Mouse (Mus musculus) heart, embryonic 14.5 days (tissue): Measurements from ENCODE around the gene Vps53. TPM values are rescaled to one million over a fixed set of nuclear protein-coding genes. Genes with fewer than 3 reads are reported as not detected.

Experiments used
- ATAC-seq: fragments of 200-750 bp; cut with Nextera tagmentation; 2 replicates; pipeline ENCODE4 v1.8.0; 2017; ENCODE audit warnings: low read depth, moderate TSS enrichment; ENCODE audit not compliant: insufficient number of reproducible peaks, insufficient read depth, low FRiP score
- H3K27ac ChIP-seq, 2 experiments: fragments of 200-500 bp in 1 of 2; fragments of 300-500 bp in 1 of 2; sonication (generic) in 1 of 2; replicated peaks in 1 of 2; 2 replicates each; pipeline ENCODE4 v1.5.1; 2012 to 2014; ENCODE audit warnings: low read depth in 2 of 2, low read length in 2 of 2, control low read depth in 1 of 2, mild to moderate bottlenecking in 1 of 2, mixed read lengths in 1 of 2; ENCODE audit not compliant: control insufficient read depth in 1 of 2, insufficient read depth in 1 of 2
- H3K27me3 ChIP-seq: fragments of 300-500 bp; sonication (generic); 2 replicates; pipeline ENCODE4 v1.6.1; 2014; ENCODE audit warnings: mild to moderate bottlenecking, low read length, control low read depth; ENCODE audit not compliant: control insufficient read depth, insufficient read depth
- H3K36me3 ChIP-seq: fragments of 300-500 bp; sonication (generic); 2 replicates; pipeline ENCODE4 v1.6.1; 2014; ENCODE audit warnings: mild to moderate bottlenecking, control low read depth, low read length, mixed read lengths; ENCODE audit not compliant: control insufficient read depth, insufficient read depth
- H3K4me1 ChIP-seq, 2 experiments: fragments of 200-500 bp in 1 of 2; fragments of 300-500 bp in 1 of 2; sonication (generic) in 1 of 2; 2 replicates each; pipeline ENCODE4 v1.6.1; 2012 to 2014; ENCODE audit warnings: low read length in 2 of 2, control low read depth in 1 of 2, mixed read lengths in 1 of 2; ENCODE audit not compliant: control insufficient read depth in 2 of 2, insufficient read depth in 2 of 2
- H3K4me2 ChIP-seq: fragments of 300-500 bp; sonication (generic); 2 replicates; pipeline ENCODE4 v1.6.1; 2014; ENCODE audit warnings: mild to moderate bottlenecking, low read length
- H3K4me3 ChIP-seq, 2 experiments: fragments of 200-500 bp in 1 of 2; fragments of 300-500 bp in 1 of 2; sonication (generic) in 1 of 2; 2 replicates each; pipeline ENCODE4 v1.5.1; 2012 to 2014; ENCODE audit warnings: low read length in 2 of 2, mild to moderate bottlenecking in 2 of 2, control low read depth in 1 of 2, low read depth in 1 of 2, moderate library complexity in 1 of 2; ENCODE audit not compliant: control insufficient read depth in 1 of 2, insufficient read depth in 1 of 2
- H3K9ac ChIP-seq: fragments of 300-500 bp; sonication (generic); 2 replicates; pipeline ENCODE4 v1.6.1; 2014; ENCODE audit warnings: mild to moderate bottlenecking, low read length
- H3K9me3 ChIP-seq: fragments of 300-500 bp; sonication (generic); 2 replicates; pipeline ENCODE4 v1.6.1; 2016; ENCODE audit warnings: low read length, control low read depth; ENCODE audit not compliant: control insufficient read depth
- WGBS: fragments of 180-500 bp; shearing (Covaris S2); extraction: QIAGEN DNeasy Blood & Tissue Kit; methylation state at CpG from one replicate; pipeline ENCODE4 v1.1.7; 2014; 5-methylcytosine and 5-hydroxymethylcytosine counted together
- polyA plus RNA-seq: library from polyadenylated mRNA; unstranded; fragments of >200 nt; fragmentation: Nextera tagmentation; extraction: Ambion mirVana; gene quantifications from 2 replicates; pipeline ENCODE4 v1.2.1, GENCODE M21; 2014

Vps53 gene
- polyA plus RNA-seq, 1 experiment from 2014 or later: 32.5 TPM

GRCm38 (mm10) chr11:76025080-76025583 is 154.3 kb downstream of the Vps53 start:
- Histone ChIP-seq H3K4me3 (no peak overlapping the region), H3K4me1 (peaks cover 5 to 9% of the 10 kb centered on the region in 2 experiments; a peak in 3 of 4 replicates), H3K27ac (no peak overlapping the region), H3K9ac (no peak overlapping the region), H3K9me3 (no peaks in the 10 kb centered on the region), H3K4me2 (no peak overlapping the region), H3K36me3 (peaks cover 3% of the 10 kb centered on the region; the same call in 1 of the 2 replicates), H3K27me3 (peaks cover 2% of the 10 kb centered on the region; the same call in 1 of the 2 replicates)
- WGBS: 70% methylated on average over 7 of the region's 7 CpGs
- no peak for ATAC-seq

- ATAC-seq: no peak
- H3K27me3 ChIP-seq: 0 out of 2 replicates have a peak, but pooled peaks cover 2% of the 10 kb centered on the region
- H3K9ac ChIP-seq: no peak overlapping the region
- no peak overlapping the region for H3K4me2 ChIP-seq
- H3K4me3 ChIP-seq: no peak overlapping the region
- no peaks in the 10 kb centered on the region for H3K4me1 ChIP-seq
- no peaks in the 10 kb centered on the region for H3K9me3 ChIP-seq
- peaks cover 3% of the 10 kb centered on the region; the same call in 1 of the 2 replicates for H3K36me3 ChIP-seq
- 59% methylated on average over 9 of the region's 9 CpGs for WGBS
- no peak overlapping the region for H3K27ac ChIP-seq
Measured at GRCm38 (mm10) chr11:76020916-76021315, 158.5 kb downstream of the Vps53 start.

DNA sequence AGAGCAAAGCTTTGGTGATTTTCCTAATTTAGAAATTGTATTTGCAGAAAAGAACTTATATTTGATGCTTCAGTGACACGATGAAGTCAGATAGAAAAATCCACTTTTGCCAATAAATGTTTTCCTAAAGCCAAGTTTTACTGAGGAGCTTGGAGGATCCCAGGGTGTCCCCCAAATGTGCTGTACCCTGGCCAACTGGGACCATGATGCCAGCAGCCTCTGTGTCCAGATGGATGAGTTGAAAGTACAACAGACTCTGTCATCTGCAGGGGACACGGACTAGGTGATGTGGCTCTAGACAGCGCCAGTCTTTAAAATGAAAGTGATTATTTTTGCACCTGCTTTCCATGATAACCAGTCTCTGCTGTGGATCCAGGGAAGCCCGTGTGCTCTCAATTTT is 159.6 kb downstream of the Vps53 start:
- Histone ChIP-seq H3K36me3 (peaks cover 3% of the 10 kb centered on the region; the same call in 1 of the 2 replicates), H3K27me3 (0 out of 2 replicates have a peak, but pooled peaks cover 2% of the 10 kb centered on the region), H3K4me1 (no peaks in the 10 kb centered on the region), H3K9me3 (no peaks in the 10 kb centered on the region), H3K27ac (no peak overlapping the region), H3K9ac (no peak overlapping the region), H3K4me3 (no peak overlapping the region), H3K4me2 (no peak overlapping the region)
- 78% methylated on average over 4 of the region's 4 CpGs for WGBS
- no peak for ATAC-seq

GRCm38 (mm10) chr11:76015814-76016213 is 163.6 kb downstream of the Vps53 start:
- no peak for ATAC-seq
- no peak overlapping the region for H3K4me3 ChIP-seq
- H3K4me1 ChIP-seq: no peaks in the 10 kb centered on the region
- H3K27me3 ChIP-seq: no peaks in the 10 kb centered on the region
- no peak overlapping the region for H3K4me2 ChIP-seq
- H3K36me3 ChIP-seq: no peaks in the 10 kb centered on the region
- H3K27ac ChIP-seq: no peak overlapping the region
- 86% methylated on average over 4 of the region's 4 CpGs for WGBS
- H3K9ac ChIP-seq: no peak overlapping the region
- no peaks in the 10 kb centered on the region for H3K9me3 ChIP-seq

DNA sequence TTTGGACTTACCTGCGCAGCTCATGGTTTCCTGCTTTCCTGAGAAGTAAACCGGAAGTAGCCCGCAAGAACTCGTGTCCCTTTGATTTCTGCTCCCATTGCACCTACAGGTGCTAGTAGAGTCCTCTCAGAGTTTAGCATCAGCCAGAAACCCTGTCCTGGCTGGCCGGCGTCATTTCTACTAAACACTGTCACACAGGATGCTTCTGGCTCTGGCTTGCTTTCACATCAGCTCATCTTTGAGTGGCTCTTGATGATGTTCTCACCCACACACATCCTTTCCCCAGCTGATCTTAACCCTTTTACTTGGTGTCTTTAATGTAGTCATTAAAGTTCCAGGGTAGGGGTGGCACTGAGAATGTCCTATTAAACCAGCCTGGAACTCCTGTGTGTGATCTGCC is 164.2 kb downstream of the Vps53 start:
- Histone ChIP-seq H3K4me3 (no peak overlapping the region), H3K4me2 (no peak overlapping the region), H3K9me3 (no peaks in the 10 kb centered on the region), H3K27ac (no peak overlapping the region), H3K4me1 (no peaks in the 10 kb centered on the region), H3K36me3 (no peaks in the 10 kb centered on the region), H3K27me3 (no peaks in the 10 kb centered on the region), H3K9ac (no peak overlapping the region)
- WGBS: 73% methylated on average over 6 of the region's 6 CpGs
- no peak for ATAC-seq

- WGBS: 59% methylated on average over 9 of the region's 9 CpGs
- no peaks in the 10 kb centered on the region for H3K4me1 ChIP-seq
- H3K9me3 ChIP-seq: no peaks in the 10 kb centered on the region
- H3K4me3 ChIP-seq: no peak overlapping the region
- no peak for ATAC-seq
- no peak overlapping the region for H3K9ac ChIP-seq
- H3K27me3 ChIP-seq: no peaks in the 10 kb centered on the region
- H3K4me2 ChIP-seq: no peak overlapping the region
- H3K27ac ChIP-seq: no peak overlapping the region
- H3K36me3 ChIP-seq: no peaks in the 10 kb centered on the region
Measured at GRCm38 (mm10) chr11:76010838-76011624, 168.4 kb downstream of the Vps53 start.

- 77% methylated on average over 6 of the region's 6 CpGs for whole genome bisulfite sequencing
- H3K4me2 ChIP-seq: no peak overlapping the region
- ATAC-seq: no peak
Measured at GRCm38 (mm10) chr11:76009101-76009500, 170.3 kb downstream of the Vps53 start.

More at GRCm38 (mm10) chr11:76009101-76009500, 170.3 kb downstream of the Vps53 start:
- H3K9ac ChIP-seq: no peak overlapping the region
- H3K4me3 ChIP-seq: no peak overlapping the region
- H3K9me3 ChIP-seq: no peaks in the 10 kb centered on the region
- no peaks in the 10 kb centered on the region for H3K4me1 ChIP-seq
- H3K27me3 ChIP-seq: no peaks in the 10 kb centered on the region
- H3K36me3 ChIP-seq: no peaks in the 10 kb centered on the region
- no peak overlapping the region for H3K27ac ChIP-seq
